Mouse (Mus musculus) olfactory bulb, adult 2 months (tissue): ENCODE measurements around the gene Cep89.

Experiments used
- CTCF ChIP-seq: fragments of 200-500 bp; IDR thresholded peaks from 2 replicates; pipeline ENCODE4 v1.5.1; 2012; ENCODE audit warnings: low read depth, mild to moderate bottlenecking, low read length, moderate library complexity; ENCODE audit not compliant: insufficient read depth
- POLR2A ChIP-seq: fragments of 200-500 bp; IDR thresholded peaks from 2 replicates; pipeline ENCODE4 v1.6.1; 2012; ENCODE audit warnings: mild to moderate bottlenecking, low read depth, low read length, moderate library complexity; ENCODE audit not compliant: insufficient read depth

DNA sequence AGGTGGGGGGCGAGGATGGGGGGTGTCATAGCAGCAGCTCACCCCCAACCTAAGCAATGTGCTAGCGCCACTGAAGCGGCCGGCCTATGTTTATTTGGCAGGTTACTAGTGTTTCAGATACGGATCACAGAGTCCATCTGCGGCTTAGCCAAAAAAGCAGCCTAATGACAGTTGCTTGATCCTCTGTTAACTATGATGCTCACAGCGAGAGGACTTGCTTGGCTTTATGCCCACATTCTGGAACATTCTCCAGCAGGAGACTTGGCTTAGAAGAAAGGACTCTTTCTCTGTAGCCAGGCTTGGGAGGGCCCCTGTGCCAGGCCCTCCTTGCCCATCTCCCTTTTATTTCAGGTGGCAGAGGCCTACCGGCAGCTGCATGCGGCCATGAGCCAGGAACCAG, 20.2 kb upstream of the Cep89 start:
- TF ChIP-seq POLR2A: no peak
- TF ChIP-seq CTCF: no peak
